Mouse (Mus musculus): Measurements from ENCODE around the gene Lpar3. TPM values are rescaled to one million over a fixed set of nuclear protein-coding genes. Genes with fewer than 3 reads are reported as not detected.

Gene Lpar3
- polyA plus RNA-seq, 1 experiment from 2014 or later: 0.70 TPM

- 23% methylated on average over 16 of the region's 16 CpGs for WGBS
- H3K27ac ChIP-seq (ENCODE audit: low read length): peak overlapping the region; percentile 60
- peak overlapping the region; percentile 34; the same call in 1 of the 2 replicates for H3K9ac ChIP-seq (ENCODE audit: low read depth, low read length)
- no peaks in the 10 kb centered on the region for H3K36me3 ChIP-seq (ENCODE audit: control insufficient read depth, insufficient read depth, low read length)
- H3K9me3 ChIP-seq (replicated peaks; ENCODE audit: control insufficient read depth, low read length, poor library complexity, severe bottlenecking): no peaks in the 10 kb centered on the region
- peak overlapping the region; percentile 31 for H3K4me2 ChIP-seq (ENCODE audit: low read length)
- peak; percentile 44 for ATAC-seq
- H3K4me3 ChIP-seq (ENCODE audit: low read depth, low read length): no peak overlapping the region
- H3K4me1 ChIP-seq (ENCODE audit: control insufficient read depth, insufficient read depth, low read length): peaks cover 14% of the 10 kb centered on the region
- H3K27me3 ChIP-seq (ENCODE audit: control insufficient read depth, insufficient read depth, low read depth, low read length): no peaks in the 10 kb centered on the region
Observed at GRCm38 (mm10) chr3:146318520-146318938, 97.8 kb downstream of the Lpar3 start.

DNA sequence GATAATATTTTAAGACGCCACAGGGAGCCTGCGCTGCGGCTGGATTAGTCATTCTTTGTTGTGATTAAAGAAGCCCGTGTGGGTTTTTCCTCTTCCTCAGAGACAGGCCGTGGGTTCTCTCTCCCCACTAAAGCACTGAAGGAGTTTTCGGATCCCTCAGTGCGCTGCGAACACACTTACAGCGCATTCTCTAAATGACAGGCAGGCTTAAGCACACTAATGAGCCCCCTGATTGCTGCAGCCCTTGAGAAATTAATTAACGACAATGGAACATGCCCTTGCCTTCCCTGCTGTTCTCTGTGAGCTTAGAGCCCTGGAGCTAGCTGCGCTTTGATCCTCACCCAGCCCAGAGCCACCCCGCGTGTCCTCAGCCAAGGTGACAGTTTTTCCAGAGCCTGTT is 98.2 kb downstream of the Lpar3 start:
- H3K9me3 ChIP-seq (replicated peaks; ENCODE audit: control insufficient read depth, low read length, poor library complexity, severe bottlenecking): no peaks in the 10 kb centered on the region
- no peak overlapping the region for H3K4me3 ChIP-seq (ENCODE audit: low read depth, low read length)
- WGBS: 8% methylated on average over 13 of the region's 13 CpGs
- peak overlapping the region; percentile 31 for H3K4me2 ChIP-seq (ENCODE audit: low read length)
- peak overlapping the region; percentile 34; the same call in 1 of the 2 replicates for H3K9ac ChIP-seq (ENCODE audit: low read depth, low read length)
- peaks cover 14% of the 10 kb centered on the region for H3K4me1 ChIP-seq (ENCODE audit: control insufficient read depth, insufficient read depth, low read length)
- H3K27ac ChIP-seq (ENCODE audit: low read length): peak overlapping the region; percentile 60
- ATAC-seq: peak; percentile 70
- H3K27me3 ChIP-seq (ENCODE audit: control insufficient read depth, insufficient read depth, low read depth, low read length): no peaks in the 10 kb centered on the region
- no peaks in the 10 kb centered on the region for H3K36me3 ChIP-seq (ENCODE audit: control insufficient read depth, insufficient read depth, low read length)

GRCm38 (mm10) chr3:146319503-146319902 is 98.7 kb downstream of the Lpar3 start:
- Histone ChIP-seq H3K27ac (ENCODE audit: low read length) (0 out of 2 replicates have a peak overlapping the region, but pooled peaks have one; percentile 12), H3K4me3 (ENCODE audit: low read depth, low read length) (no peak overlapping the region), H3K36me3 (ENCODE audit: control insufficient read depth, insufficient read depth, low read length) (no peaks in the 10 kb centered on the region), H3K27me3 (ENCODE audit: control insufficient read depth, insufficient read depth, low read depth, low read length) (no peaks in the 10 kb centered on the region), H3K9ac (ENCODE audit: low read depth, low read length) (no peak overlapping the region), H3K4me1 (ENCODE audit: control insufficient read depth, insufficient read depth, low read length) (peaks cover 14% of the 10 kb centered on the region), H3K9me3 (replicated peaks; ENCODE audit: control insufficient read depth, low read length, poor library complexity, severe bottlenecking) (no peaks in the 10 kb centered on the region), H3K4me2 (ENCODE audit: low read length) (no peak overlapping the region)
- WGBS: 62% methylated on average over 14 of the region's 14 CpGs
- peak; percentile 52 for ATAC-seq

DNA sequence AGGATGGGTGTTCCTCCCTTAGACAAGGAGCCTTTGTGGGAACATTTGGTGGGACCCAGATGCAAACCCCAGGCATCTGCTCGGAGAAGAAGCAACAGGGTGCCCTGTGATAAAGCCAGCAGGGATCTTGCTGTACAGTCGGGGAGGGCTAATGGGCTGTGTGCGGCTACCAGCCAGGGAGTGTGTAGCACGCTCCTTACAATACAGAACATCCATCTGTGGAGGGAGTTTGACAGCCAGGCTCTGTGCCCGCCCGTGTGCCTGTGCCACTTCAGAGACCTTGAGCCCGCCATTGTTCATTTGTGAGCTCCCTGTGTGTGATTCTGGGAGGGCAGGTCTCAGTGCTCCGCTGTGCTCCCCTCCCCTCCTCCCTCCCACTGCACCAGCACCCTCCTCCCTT is 104.2 kb downstream of the Lpar3 start:
- Histone ChIP-seq H3K4me1 (ENCODE audit: control insufficient read depth, insufficient read depth, low read length) (peaks cover 13% of the 10 kb centered on the region), H3K9me3 (replicated peaks; ENCODE audit: control insufficient read depth, low read length, poor library complexity, severe bottlenecking) (no peaks in the 10 kb centered on the region), H3K4me3 (ENCODE audit: low read depth, low read length) (no peak overlapping the region), H3K27ac (ENCODE audit: low read length) (no peak overlapping the region), H3K27me3 (ENCODE audit: control insufficient read depth, insufficient read depth, low read depth, low read length) (no peaks in the 10 kb centered on the region), H3K4me2 (ENCODE audit: low read length) (no peak overlapping the region), H3K36me3 (ENCODE audit: control insufficient read depth, insufficient read depth, low read length) (no peaks in the 10 kb centered on the region), H3K9ac (ENCODE audit: low read depth, low read length) (no peak overlapping the region)
- 64% methylated on average over 8 of the region's 8 CpGs for WGBS
- no peak for ATAC-seq

DNA sequence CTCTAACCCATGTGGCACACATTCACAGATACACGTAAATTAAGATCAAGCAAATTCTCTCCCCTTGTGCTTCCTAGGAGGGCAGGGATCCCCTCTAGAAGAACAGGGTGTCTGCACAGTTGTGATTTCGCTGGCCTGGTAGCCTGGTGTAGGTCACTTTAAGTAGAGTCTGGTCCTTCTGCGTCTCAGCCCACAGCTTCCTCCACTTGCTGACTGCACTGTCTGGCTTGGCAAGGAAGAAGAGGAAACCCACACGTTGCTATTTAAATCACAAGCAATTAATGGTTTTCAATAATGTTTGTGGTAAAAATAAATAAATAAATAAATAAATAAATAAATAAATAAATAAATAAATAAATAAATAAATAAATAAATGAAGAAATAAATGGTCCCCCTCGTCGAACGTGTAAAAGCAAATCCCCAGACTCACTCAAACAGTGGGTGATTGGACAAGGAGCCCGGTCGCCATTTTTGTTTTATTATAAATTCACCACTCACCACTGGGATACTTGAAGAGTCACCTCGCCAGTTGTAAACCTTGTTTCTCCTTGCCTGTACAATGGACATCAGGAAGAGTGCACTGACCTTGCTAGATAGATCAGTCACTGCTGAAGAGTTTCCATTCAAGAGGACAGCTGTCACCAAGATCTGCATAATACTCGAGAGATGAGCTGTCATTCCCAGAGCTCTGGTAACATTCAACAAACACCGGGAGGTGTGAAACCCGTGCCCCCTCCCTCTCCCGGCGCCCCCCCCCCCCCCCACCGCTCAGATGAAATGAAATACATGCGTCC is 106.2 kb downstream of the Lpar3 start:
- Histone ChIP-seq H3K9me3 (replicated peaks; ENCODE audit: control insufficient read depth, low read length, poor library complexity, severe bottlenecking) (no peaks in the 10 kb centered on the region), H3K27ac (ENCODE audit: low read length) (no peak overlapping the region; the same call in 1 of the 2 replicates), H3K4me3 (ENCODE audit: low read depth, low read length) (peak overlapping the region; percentile 27; the same call in 1 of the 2 replicates), H3K4me1 (ENCODE audit: control insufficient read depth, insufficient read depth, low read length) (peaks cover 13% of the 10 kb centered on the region), H3K27me3 (ENCODE audit: control insufficient read depth, insufficient read depth, low read depth, low read length) (no peaks in the 10 kb centered on the region), H3K4me2 (ENCODE audit: low read length) (peak overlapping the region; percentile 54), H3K36me3 (ENCODE audit: control insufficient read depth, insufficient read depth, low read length) (no peaks in the 10 kb centered on the region), H3K9ac (ENCODE audit: low read depth, low read length) (no peak overlapping the region)
- WGBS: 34% methylated on average over 15 of the region's 17 CpGs
- ATAC-seq: peak; percentile 19; the same call in 1 of the 2 replicates

GRCm38 (mm10) chr3:146327537-146328255 is 106.9 kb downstream of the Lpar3 start:
- ATAC-seq: peak; percentile 93
- Histone ChIP-seq H3K4me1 (ENCODE audit: control insufficient read depth, insufficient read depth, low read length) (peaks cover 13% of the 10 kb centered on the region), H3K36me3 (ENCODE audit: control insufficient read depth, insufficient read depth, low read length) (no peaks in the 10 kb centered on the region), H3K4me2 (ENCODE audit: low read length) (peak overlapping the region; percentile 54), H3K27me3 (ENCODE audit: control insufficient read depth, insufficient read depth, low read depth, low read length) (no peaks in the 10 kb centered on the region; the same call in 1 of the 2 replicates), H3K4me3 (ENCODE audit: low read depth, low read length) (peak overlapping the region; percentile 27), H3K9ac (ENCODE audit: low read depth, low read length) (peak overlapping the region; percentile 56), H3K27ac (ENCODE audit: low read length) (peak overlapping the region; percentile 78), H3K9me3 (replicated peaks; ENCODE audit: control insufficient read depth, low read length, poor library complexity, severe bottlenecking) (no peaks in the 10 kb centered on the region)
- 0% methylated on average over 13 of the region's 13 CpGs for WGBS

DNA sequence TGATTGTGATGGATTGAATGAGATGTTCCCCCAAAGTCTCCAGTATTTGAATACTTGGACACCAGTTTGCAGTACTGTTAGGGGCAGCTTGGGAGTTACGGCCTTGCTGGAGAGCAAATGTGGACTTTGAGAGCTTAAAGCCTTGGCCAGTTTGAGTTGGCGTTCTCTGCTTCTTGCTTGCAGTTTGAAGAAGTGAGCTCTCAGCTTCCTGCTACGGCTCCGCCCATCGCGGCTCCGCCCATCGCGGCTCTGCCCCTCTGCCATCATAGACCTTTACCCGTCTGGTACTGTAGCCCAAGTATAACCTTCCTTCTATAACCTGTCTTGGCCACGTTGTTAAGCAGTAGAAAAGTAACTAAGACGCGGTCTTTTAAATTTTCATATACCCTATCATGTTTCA is 108.0 kb downstream of the Lpar3 start:
- H3K27me3 ChIP-seq (ENCODE audit: control insufficient read depth, insufficient read depth, low read depth, low read length): no peaks in the 10 kb centered on the region; the same call in 1 of the 2 replicates
- H3K9me3 ChIP-seq (replicated peaks; ENCODE audit: control insufficient read depth, low read length, poor library complexity, severe bottlenecking): no peaks in the 10 kb centered on the region
- no peak for ATAC-seq
- no peaks in the 10 kb centered on the region for H3K36me3 ChIP-seq (ENCODE audit: control insufficient read depth, insufficient read depth, low read length)
- H3K27ac ChIP-seq (ENCODE audit: low read length): no peak overlapping the region
- H3K4me1 ChIP-seq (ENCODE audit: control insufficient read depth, insufficient read depth, low read length): peaks cover 13% of the 10 kb centered on the region
- WGBS: 21% methylated on average over 13 of the region's 13 CpGs
- H3K9ac ChIP-seq (ENCODE audit: low read depth, low read length): no peak overlapping the region
- H3K4me3 ChIP-seq (ENCODE audit: low read depth, low read length): no peak overlapping the region
- H3K4me2 ChIP-seq (ENCODE audit: low read length): peak overlapping the region; percentile 54; the same call in 1 of the 2 replicates

GRCm38 (mm10) chr3:146331819-146332218 is 111.1 kb downstream of the Lpar3 start:
- 90% methylated on average over 11 of the region's 11 CpGs for WGBS
- Histone ChIP-seq H3K36me3 (ENCODE audit: control insufficient read depth, insufficient read depth, low read length) (no peaks in the 10 kb centered on the region), H3K4me1 (ENCODE audit: control insufficient read depth, insufficient read depth, low read length) (peaks cover 18% of the 10 kb centered on the region), H3K9ac (ENCODE audit: low read depth, low read length) (no peak overlapping the region), H3K9me3 (replicated peaks; ENCODE audit: control insufficient read depth, low read length, poor library complexity, severe bottlenecking) (no peaks in the 10 kb centered on the region), H3K27ac (ENCODE audit: low read length) (no peak overlapping the region), H3K4me3 (ENCODE audit: low read depth, low read length) (no peak overlapping the region), H3K4me2 (ENCODE audit: low read length) (no peak overlapping the region), H3K27me3 (ENCODE audit: control insufficient read depth, insufficient read depth, low read depth, low read length) (no peaks in the 10 kb centered on the region; the same call in 1 of the 2 replicates)
- no peak for ATAC-seq

DNA sequence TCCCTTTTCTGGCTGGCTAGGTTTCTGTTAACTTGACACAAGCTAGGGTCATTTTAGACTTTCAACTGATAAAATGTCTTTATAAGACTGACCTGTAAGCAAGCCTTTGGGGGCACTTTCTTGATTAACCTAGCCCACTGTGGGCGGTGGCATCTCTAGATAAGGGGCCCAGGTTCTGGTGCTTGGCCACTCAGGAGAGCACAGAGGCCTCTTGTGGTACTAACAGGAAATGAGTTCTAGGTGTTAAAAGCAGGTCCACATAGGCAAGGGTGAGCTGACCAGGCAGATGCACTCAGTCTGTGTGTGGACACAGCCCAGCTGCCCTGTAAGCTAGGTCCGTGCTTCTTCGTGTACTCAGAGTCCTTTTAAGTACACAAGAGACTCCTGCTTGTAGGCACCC is 112.5 kb downstream of the Lpar3 start:
- WGBS: 85% methylated on average over 3 of the region's 3 CpGs
- Histone ChIP-seq H3K36me3 (ENCODE audit: control insufficient read depth, insufficient read depth, low read length) (no peaks in the 10 kb centered on the region), H3K27ac (ENCODE audit: low read length) (no peak overlapping the region), H3K27me3 (ENCODE audit: control insufficient read depth, insufficient read depth, low read depth, low read length) (no peaks in the 10 kb centered on the region; the same call in 1 of the 2 replicates), H3K4me1 (ENCODE audit: control insufficient read depth, insufficient read depth, low read length) (peaks cover 21% of the 10 kb centered on the region), H3K4me2 (ENCODE audit: low read length) (no peak overlapping the region), H3K4me3 (ENCODE audit: low read depth, low read length) (no peak overlapping the region), H3K9ac (ENCODE audit: low read depth, low read length) (no peak overlapping the region), H3K9me3 (replicated peaks; ENCODE audit: control insufficient read depth, low read length, poor library complexity, severe bottlenecking) (no peaks in the 10 kb centered on the region)
- no peak for ATAC-seq

Measured in midbrain, embryonic 16.5 days (tissue).